Mouse (Mus musculus): ENCODE data around the gene Gna11. TPM values are rescaled to one million over a fixed set of nuclear protein-coding genes. Genes with fewer than 3 reads are reported as not detected.

The Gna11 gene
- polyA plus RNA-seq, 1 experiment from 2014 or later = 90.2 TPM

DNA sequence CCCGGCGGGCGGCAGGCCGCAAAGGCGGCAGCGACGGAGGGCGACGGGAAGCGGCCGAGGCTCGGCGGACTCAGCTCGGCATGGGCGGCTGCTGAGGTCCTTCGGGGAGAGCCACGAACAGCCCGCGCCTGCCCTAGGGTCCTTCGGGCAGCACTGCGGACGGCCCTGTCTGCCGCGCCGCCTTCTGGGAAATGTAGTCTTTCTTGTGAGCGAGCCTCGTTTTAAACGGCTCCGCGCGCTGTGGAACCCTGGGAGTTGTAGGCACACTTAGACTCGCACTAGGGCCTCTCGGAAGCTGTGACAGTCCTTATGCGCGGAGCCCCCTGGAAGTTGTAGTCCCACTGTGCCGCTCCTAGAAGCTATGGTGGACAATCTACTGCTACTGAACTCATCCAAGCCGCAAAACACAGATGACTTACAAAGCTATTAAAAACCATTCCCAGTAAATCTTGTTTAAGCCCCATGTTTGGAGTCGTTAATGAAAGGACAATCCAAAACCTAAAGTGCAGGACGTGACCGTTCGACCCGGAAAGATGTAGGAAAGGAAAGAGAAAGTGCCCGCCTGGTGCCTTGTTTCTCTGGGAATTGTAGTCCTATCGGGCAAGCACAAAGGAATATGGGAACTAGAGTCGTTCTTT, 48.6 kb downstream of the Gna11 start, which contains the start of gene Ncln:
Ncln (minus strand) TSS at position 129 of the 638 bp plus-strand sequence.
- ATAC-seq = peak; percentile 96
- H3K4me1 ChIP-seq (ENCODE audit: control insufficient read depth, insufficient read depth, low read length) = peaks cover 18% of the 10 kb centered on the region
- peak within 1 kb of the TSS; percentile 77 for H3K4me3 ChIP-seq (ENCODE audit: low read depth, low read length)
- H3K36me3 ChIP-seq (ENCODE audit: control insufficient read depth, insufficient read depth, low read length) = peaks cover 13% of the 10 kb centered on the region
- WGBS = under 1% methylated on average over 45 of the region's 45 CpGs
- peak within 1 kb of the TSS; percentile 84 for H3K27ac ChIP-seq (ENCODE audit: low read length)
- peak within 1 kb of the TSS; percentile 76 for H3K9ac ChIP-seq (ENCODE audit: low read depth, low read length)
- H3K27me3 ChIP-seq (ENCODE audit: control insufficient read depth, insufficient read depth, low read depth, low read length) = no peaks in the 10 kb centered on the region
- H3K4me2 ChIP-seq (ENCODE audit: low read length) = peak within 1 kb of the TSS; percentile 100
- no peaks in the 10 kb centered on the region for H3K9me3 ChIP-seq (replicated peaks; ENCODE audit: control insufficient read depth, low read length, poor library complexity, severe bottlenecking)

DNA sequence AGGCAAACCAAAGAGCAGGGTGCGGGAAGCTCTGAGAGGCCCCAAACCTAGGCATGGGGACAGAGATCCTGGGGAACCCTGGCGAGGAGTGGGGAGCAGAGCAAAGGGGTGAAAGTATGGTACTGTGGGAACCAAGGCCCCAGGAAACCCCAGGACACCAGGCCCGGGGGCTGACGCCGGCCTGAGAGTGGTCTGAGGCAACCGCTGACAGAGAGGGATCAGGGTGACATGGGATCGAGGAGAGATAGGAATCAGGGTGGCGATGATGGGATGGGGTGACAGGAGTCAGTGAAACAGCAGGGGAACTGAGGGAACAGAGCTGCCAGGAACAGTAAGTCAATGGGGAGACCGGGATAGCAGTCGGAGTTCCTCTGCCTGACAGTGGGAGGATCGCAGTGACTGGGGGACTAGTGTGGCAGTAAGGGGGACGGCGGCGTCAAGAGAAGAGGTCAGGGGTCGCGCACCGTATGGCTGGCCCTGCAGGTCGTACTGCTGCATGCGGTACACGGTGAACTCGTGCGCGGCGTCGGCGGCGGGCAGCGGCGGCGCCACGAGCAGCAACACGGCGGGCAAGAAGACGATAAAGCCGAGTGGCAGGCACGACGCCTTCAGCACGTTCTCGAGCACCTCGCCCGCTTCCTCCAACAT, 49.2 kb downstream of the Gna11 start:
- peak; percentile 37 for ATAC-seq
- WGBS = 1% methylated on average over 41 of the region's 41 CpGs
- H3K27me3 ChIP-seq (ENCODE audit: control insufficient read depth, insufficient read depth, low read depth, low read length) = no peaks in the 10 kb centered on the region
- peak overlapping the region; percentile 77 for H3K4me3 ChIP-seq (ENCODE audit: low read depth, low read length)
- peaks cover 18% of the 10 kb centered on the region for H3K4me1 ChIP-seq (ENCODE audit: control insufficient read depth, insufficient read depth, low read length)
- peaks cover 20% of the 10 kb centered on the region for H3K36me3 ChIP-seq (ENCODE audit: control insufficient read depth, insufficient read depth, low read length)
- peak overlapping the region; percentile 84 for H3K27ac ChIP-seq (ENCODE audit: low read length)
- peak overlapping the region; percentile 100 for H3K4me2 ChIP-seq (ENCODE audit: low read length)
- peak overlapping the region; percentile 76 for H3K9ac ChIP-seq (ENCODE audit: low read depth, low read length)
- no peaks in the 10 kb centered on the region for H3K9me3 ChIP-seq (replicated peaks; ENCODE audit: control insufficient read depth, low read length, poor library complexity, severe bottlenecking)

DNA sequence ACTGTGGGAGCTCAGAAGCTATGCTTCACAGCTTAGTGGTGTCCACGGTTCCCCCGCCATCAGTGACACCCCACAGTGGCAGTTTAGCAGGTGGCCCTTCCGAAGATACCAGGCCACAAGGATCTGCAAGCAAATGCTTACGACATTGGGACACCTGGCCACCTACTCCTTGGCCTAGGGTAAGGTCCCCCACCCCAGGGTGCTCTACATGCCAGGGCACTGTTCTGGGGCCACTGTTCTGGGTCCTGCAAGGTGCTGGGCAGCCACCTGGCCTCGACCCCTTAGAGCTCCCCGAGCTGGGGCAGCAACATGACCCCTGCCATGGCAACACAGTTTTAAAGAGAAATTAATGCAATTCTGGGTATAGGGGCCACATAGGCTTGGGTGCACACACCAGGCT, 49.8 kb downstream of the Gna11 start:
- Histone ChIP-seq H3K27me3 (ENCODE audit: control insufficient read depth, insufficient read depth, low read depth, low read length) (no peaks in the 10 kb centered on the region), H3K27ac (ENCODE audit: low read length) (no peak overlapping the region), H3K36me3 (ENCODE audit: control insufficient read depth, insufficient read depth, low read length) (peaks cover 21% of the 10 kb centered on the region), H3K9me3 (replicated peaks; ENCODE audit: control insufficient read depth, low read length, poor library complexity, severe bottlenecking) (no peaks in the 10 kb centered on the region), H3K9ac (ENCODE audit: low read depth, low read length) (peak overlapping the region; percentile 76), H3K4me2 (ENCODE audit: low read length) (peak overlapping the region; percentile 100), H3K4me1 (ENCODE audit: control insufficient read depth, insufficient read depth, low read length) (peaks cover 18% of the 10 kb centered on the region), H3K4me3 (ENCODE audit: low read depth, low read length) (peak overlapping the region; percentile 77)
- ATAC-seq = no peak
- WGBS = 77% methylated on average over 6 of the region's 6 CpGs

DNA sequence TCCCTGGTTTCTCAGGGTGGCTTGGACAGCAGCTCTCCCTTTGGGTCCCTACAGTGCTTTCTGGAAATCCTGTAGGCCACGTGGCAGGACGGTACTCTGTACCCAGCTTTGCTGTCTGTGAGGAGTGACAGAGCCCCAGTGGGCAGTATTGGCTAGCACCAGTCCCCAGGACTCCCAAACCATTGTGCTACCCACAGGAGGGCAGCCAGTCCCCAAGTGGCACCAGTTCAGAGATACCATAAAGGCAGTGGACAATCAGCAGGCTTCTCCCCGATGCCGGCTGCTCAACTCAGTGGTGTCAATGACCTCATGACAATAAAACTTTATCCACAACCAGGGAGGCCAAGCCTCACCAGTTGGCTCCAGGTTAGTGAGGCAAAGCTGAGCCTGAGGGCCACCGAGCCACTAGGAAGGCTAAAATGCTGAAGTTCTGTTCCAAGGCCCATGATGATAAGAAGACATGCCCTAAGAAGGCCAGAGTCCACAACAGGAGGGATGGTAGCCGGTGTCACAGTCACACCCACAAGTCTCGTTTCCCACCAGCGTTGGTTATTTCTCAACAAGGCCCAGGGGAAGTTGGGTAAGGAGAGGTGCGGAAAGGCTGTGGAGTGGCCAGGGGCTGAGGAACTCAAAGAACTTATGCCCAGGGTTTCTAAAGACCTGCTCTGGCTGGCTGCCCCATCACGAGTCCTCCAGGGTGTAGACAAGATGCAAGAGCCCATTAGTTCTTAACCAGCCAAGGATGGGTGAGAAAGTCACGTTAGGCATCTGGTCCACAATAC, 50.5 kb downstream of the Gna11 start:
- 92% methylated on average over 11 of the region's 11 CpGs for WGBS
- Histone ChIP-seq H3K9me3 (replicated peaks; ENCODE audit: control insufficient read depth, low read length, poor library complexity, severe bottlenecking) (no peaks in the 10 kb centered on the region), H3K27ac (ENCODE audit: low read length) (no peak overlapping the region), H3K4me2 (ENCODE audit: low read length) (peak overlapping the region; percentile 100; the same call in 1 of the 2 replicates), H3K9ac (ENCODE audit: low read depth, low read length) (0 out of 2 replicates have a peak overlapping the region, but pooled peaks have one; percentile 76), H3K4me1 (ENCODE audit: control insufficient read depth, insufficient read depth, low read length) (peaks cover 18% of the 10 kb centered on the region), H3K4me3 (ENCODE audit: low read depth, low read length) (no peak overlapping the region), H3K27me3 (ENCODE audit: control insufficient read depth, insufficient read depth, low read depth, low read length) (no peaks in the 10 kb centered on the region), H3K36me3 (ENCODE audit: control insufficient read depth, insufficient read depth, low read length) (peaks cover 25% of the 10 kb centered on the region)
- ATAC-seq = no peak

DNA sequence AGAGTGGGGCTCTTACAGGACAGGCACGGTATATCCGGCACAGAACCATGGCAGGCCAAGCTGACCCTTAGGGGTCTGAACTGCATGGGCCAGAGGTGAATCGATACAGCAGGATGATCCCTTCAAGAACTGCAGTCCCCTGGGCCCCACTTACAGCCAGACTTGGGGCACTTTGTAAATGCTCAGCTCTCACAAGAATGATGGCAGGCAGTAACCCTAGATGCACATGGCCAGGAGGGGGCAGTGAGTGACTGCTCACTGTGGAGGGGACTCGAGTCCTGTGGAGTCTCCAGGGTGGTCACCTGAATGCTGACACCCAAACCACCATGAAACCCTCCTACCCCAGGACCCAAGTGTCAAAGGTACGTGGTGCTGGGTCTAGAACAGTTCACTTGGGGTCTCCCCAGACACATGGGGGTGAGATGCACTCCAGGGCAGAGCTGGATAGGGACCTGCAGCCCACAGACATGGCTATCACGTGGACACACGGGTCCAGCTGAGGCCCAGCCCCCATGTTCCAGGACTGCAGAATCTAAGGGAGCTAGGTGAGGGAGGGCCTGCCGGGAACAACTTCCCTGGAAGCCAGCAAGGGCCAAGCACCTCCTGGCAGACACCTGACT, 51.3 kb downstream of the Gna11 start:
- H3K4me2 ChIP-seq (ENCODE audit: low read length) = no peak overlapping the region
- WGBS = 85% methylated on average over 8 of the region's 8 CpGs
- no peak for ATAC-seq

DNA sequence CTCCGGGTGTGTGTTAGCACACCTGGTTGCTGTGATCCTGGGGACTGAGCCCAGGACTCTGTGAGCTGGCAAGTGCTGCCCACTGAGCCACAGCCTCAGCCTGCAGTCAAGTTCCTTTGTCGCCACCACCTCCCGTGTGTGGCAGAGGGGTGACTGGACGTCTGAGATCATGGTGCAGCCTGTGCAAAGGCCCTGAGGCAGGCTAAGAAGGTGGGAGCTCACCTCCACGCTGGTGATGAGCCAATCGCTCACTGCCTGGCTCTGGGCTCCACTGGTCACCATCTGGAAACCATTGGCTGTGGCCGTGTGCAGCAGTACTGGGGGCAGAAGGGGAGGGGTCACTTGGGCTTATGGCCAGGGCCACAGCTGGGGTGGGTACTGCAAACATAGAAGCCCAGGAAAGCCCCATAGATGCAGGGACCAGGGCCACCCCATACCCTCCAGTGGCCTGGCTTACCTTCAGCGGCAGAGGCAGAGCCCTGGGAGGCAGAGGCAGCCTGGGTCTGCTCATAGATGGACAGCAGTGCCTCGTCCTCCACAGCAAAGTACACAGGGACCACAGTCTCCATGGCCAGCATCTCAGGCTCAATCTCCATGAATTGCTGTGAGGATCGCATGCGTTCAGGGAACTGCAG, 52.3 kb downstream of the Gna11 start:
- Histone ChIP-seq H3K4me2 (ENCODE audit: low read length) (no peak overlapping the region), H3K9me3 (replicated peaks; ENCODE audit: control insufficient read depth, low read length, poor library complexity, severe bottlenecking) (no peaks in the 10 kb centered on the region), H3K27me3 (ENCODE audit: control insufficient read depth, insufficient read depth, low read depth, low read length) (no peaks in the 10 kb centered on the region), H3K9ac (ENCODE audit: low read depth, low read length) (no peak overlapping the region), H3K4me3 (ENCODE audit: low read depth, low read length) (no peak overlapping the region), H3K36me3 (ENCODE audit: control insufficient read depth, insufficient read depth, low read length) (peaks cover 37% of the 10 kb centered on the region), H3K4me1 (ENCODE audit: control insufficient read depth, insufficient read depth, low read length) (peaks cover 18% of the 10 kb centered on the region), H3K27ac (ENCODE audit: low read length) (no peak overlapping the region)
- WGBS = 93% methylated on average over 11 of the region's 11 CpGs
- ATAC-seq = no peak

More for the DNA sequence above, 51.3 kb downstream of the Gna11 start:
- Histone ChIP-seq H3K9ac (ENCODE audit: low read depth, low read length) (no peak overlapping the region), H3K4me1 (ENCODE audit: control insufficient read depth, insufficient read depth, low read length) (peaks cover 18% of the 10 kb centered on the region), H3K27me3 (ENCODE audit: control insufficient read depth, insufficient read depth, low read depth, low read length) (no peaks in the 10 kb centered on the region), H3K9me3 (replicated peaks; ENCODE audit: control insufficient read depth, low read length, poor library complexity, severe bottlenecking) (no peaks in the 10 kb centered on the region), H3K27ac (ENCODE audit: low read length) (no peak overlapping the region), H3K4me3 (ENCODE audit: low read depth, low read length) (no peak overlapping the region), H3K36me3 (ENCODE audit: control insufficient read depth, insufficient read depth, low read length) (peaks cover 28% of the 10 kb centered on the region)

DNA sequence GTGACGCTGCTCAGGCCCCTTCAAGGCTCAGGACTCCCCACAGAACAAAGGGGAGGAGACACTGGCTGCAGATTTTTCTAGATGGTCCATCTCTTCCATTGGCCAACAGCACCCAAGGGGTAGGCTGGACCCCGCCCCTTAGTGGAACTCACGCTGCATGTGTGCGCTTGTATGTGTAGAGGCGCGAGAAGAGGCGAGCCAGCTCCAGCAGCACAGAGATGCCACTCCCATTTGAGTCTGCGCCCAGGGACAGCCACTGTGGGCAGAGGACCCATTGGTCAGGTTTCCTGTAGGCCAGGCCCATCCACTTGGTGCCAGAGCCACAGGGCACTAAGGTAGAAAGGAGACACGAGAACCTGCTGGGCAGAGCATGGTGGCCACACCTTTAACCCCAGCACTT, 54.0 kb downstream of the Gna11 start:
- Histone ChIP-seq H3K4me2 (ENCODE audit: low read length) (no peak overlapping the region), H3K36me3 (ENCODE audit: control insufficient read depth, insufficient read depth, low read length) (peaks cover 50% of the 10 kb centered on the region), H3K9ac (ENCODE audit: low read depth, low read length) (no peak overlapping the region), H3K4me3 (ENCODE audit: low read depth, low read length) (no peak overlapping the region), H3K4me1 (ENCODE audit: control insufficient read depth, insufficient read depth, low read length) (peaks cover 13% of the 10 kb centered on the region), H3K27ac (ENCODE audit: low read length) (no peak overlapping the region), H3K27me3 (ENCODE audit: control insufficient read depth, insufficient read depth, low read depth, low read length) (no peaks in the 10 kb centered on the region), H3K9me3 (replicated peaks; ENCODE audit: control insufficient read depth, low read length, poor library complexity, severe bottlenecking) (no peaks in the 10 kb centered on the region)
- 94% methylated on average over 9 of the region's 9 CpGs for WGBS
- ATAC-seq = no peak

DNA sequence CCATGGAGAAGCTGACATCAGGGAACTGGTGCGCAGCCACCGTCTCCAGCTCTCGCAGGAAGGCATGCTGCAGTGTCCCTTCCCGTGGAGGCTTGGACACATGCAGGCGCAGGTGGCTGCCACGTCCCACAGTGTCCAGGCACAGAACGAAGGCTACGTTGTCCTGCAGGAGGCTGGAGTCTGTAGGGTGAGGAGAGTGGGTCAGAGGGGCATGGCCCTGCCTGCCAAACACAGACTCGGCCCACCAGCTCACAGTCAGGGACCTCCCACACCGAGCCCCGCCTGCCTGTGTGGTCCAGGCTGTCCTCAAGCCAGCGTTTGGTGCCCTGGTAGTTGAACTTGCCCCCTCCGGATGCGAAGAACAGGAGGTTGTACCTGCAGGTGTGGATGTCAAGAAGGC, 55.0 kb downstream of the Gna11 start:
- H3K9me3 ChIP-seq (replicated peaks; ENCODE audit: control insufficient read depth, low read length, poor library complexity, severe bottlenecking) = no peaks in the 10 kb centered on the region
- no peak overlapping the region for H3K4me3 ChIP-seq (ENCODE audit: low read depth, low read length)
- H3K27me3 ChIP-seq (ENCODE audit: control insufficient read depth, insufficient read depth, low read depth, low read length) = no peaks in the 10 kb centered on the region
- no peak for ATAC-seq
- no peak overlapping the region for H3K27ac ChIP-seq (ENCODE audit: low read length)
- H3K36me3 ChIP-seq (ENCODE audit: control insufficient read depth, insufficient read depth, low read length) = peaks cover 50% of the 10 kb centered on the region
- no peak overlapping the region for H3K9ac ChIP-seq (ENCODE audit: low read depth, low read length)
- WGBS = 84% methylated on average over 14 of the region's 14 CpGs
- no peak overlapping the region for H3K4me2 ChIP-seq (ENCODE audit: low read length)
- H3K4me1 ChIP-seq (ENCODE audit: control insufficient read depth, insufficient read depth, low read length) = peaks cover 7% of the 10 kb centered on the region

Data from midbrain, embryonic 16.5 days (tissue).